Mouse (Mus musculus) kidney, adult 18-20 months (tissue): ENCODE data around the gene Mad2l1.
A peak's percentile ranks its signal among the peaks of the same experiment; 100 is the strongest.

Source experiments
- DNase-seq: peaks from one replicate; pipeline ENCODE4 v3.0.0; 2021

The Mad2l1 gene

DNA sequence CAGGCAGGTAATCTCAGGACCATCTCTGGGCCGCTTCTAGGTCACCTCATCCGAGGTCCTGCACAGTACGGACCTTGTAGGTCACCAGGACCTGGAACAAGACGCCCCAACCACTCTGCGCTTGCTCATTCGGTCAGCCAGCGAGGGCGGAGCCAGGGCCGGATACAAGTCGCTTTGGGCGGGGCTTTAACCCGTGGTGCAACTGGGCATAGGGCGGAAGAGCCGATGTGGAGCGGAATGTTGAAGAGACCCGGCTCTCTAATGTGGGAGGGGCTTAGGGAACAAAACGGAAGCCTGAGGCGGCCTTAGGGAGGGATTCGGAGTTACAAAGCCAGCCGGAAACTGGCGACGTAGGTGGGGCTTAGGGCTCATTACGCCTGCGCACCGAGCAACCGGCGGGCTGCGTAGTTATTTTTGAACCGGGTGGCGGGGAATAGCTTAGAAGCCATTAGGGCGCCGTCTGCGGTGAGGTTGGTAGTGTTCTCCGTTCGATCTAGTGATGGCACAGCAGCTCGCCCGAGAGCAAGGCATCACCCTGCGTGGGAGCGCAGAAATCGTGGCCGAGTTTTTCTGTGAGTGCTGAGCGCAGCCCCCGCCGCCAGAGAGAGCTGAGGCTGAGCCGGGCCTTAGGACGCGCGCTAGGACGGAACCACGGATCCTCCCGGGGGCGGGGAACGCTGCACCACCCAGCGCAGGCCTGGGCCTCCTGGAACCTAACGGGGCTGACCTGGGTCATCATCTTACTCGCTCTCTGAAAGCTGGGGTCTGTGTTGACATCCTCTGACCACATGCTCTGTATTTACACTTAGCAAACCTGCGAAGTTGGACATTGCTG is at the start of gene Mad2l1:
TSS of gene Mad2l1 (plus strand) at position 363 of the 835 bp plus-strand sequence.
- peak; percentile 97 for DNase-seq

DNA sequence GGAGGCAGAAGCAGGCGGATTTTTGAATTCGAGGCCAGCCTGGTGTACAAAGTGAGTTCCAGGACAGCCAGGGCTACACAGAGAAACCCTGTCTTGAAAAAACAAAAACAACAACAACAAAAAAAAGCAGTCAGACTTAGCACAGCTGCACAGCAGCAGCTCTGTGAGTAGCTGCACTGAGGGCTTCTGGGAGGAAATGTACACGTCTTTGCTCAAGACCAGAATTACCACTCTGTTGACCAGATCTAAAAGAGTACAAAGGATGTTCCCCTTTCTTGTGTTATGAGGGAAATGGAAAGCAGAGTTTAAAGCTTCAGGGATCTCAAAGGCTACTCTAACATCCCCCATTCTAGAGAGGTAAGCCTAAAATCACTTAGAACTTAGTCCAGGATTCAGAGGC is 41.5 kb upstream of the Mad2l1 start:
- DNase-seq = no peak

DNA sequence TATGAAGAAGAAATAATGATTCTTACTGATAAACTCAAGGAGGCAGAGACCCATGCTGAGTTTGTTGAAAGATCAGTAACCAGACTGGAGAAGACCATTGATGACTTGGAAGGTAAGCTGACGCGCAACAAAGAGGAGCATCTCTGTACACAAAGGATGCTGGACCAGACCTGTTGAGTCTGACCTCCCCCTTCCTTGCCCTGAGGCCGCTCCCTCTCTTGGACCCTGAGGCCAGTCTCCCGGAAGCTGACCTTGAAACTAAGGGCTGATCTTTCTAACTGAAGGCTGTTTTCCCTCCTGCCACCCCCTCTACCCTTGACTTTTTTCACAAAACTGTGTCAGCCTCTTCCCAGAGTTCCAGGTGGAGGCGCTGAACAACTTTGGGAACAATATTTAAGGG is 18.8 kb upstream of the Mad2l1 start:
- no peak for DNase-seq

DNA sequence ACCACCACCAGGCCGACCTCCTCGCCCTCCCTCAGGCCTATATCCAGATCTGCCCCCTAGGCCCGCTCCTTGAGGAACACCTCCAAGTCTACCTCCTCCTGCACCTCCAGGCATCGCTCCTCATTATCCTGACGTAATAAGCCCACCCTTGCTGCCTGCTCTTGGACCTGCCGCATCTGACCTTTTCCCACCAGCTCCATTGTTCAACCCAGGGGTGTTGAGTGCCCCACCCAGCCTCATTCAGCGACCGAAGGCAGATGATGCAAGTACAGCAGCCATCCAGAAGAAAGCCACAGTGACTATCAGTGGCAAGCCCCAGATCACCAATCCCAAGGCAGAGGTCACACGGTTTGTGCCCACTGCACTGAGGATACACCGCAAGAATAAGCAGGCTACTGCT is 6.8 kb upstream of the Mad2l1 start:
- DNase-seq = no peak

DNA sequence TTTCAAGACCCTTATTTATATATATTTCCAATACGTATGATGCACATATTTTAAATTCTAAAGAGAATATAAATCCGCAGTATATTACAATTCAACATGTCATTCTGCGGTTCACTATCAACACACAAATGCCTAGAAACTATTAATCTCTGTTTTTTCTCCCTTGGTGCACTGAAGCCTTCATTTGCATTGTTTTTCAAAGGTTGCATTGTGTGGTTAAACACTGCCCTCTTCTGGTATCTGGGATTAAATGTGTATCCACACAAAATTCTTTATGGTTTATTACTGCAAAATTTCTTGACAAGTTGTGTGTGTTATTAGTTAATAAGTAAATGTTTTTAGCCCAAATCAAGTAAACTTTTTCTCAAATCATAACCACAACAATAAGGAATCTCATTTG is 1.9 kb upstream of the Mad2l1 start:
- no peak for DNase-seq

DNA sequence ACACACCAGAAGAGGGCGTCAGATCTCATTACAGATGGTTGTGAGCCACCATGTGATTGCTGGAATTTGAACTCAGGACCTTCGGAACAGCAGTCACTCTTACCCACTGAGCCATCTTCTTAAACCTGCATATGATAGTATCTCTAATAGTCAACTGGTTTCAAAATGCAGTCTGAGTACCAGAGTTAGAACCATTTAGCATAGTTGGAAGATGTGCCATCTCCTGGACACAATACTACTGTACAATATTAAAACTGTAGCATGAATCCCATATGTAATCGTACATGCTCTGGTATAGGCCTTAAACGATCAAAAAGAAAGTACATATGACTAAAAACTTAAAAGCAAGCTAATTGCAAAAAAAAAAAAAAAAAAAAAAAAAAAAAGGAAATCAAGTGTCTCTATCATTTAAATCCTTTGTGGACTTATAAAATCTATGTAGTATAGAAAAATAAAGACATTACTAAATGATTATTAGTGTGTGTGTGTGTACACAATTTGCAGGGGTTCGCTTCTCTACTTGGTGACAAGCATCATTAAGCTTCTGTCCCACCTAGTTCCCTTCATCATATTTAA is 736 bp upstream of the Mad2l1 start:
- DNase-seq = no peak

DNA sequence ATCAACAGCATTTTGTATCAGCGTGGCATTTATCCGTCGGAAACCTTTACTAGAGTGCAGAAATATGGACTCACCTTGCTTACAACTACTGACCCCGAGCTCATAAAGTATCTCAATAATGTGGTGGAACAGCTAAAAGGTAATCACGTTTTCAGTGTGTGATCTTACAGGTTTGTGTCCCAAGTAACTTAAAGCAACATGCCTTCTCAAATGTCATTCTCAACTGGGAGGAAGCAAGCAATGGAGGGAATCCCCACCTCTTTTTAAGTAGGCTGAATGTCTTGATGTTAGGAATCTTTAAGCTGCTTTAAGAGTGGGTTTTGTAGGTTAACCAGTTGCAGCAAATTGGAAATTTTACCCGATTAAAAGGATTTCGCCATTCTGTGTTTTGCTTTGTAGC is 776 bp downstream of the Mad2l1 start:
- DNase-seq = no peak

DNA sequence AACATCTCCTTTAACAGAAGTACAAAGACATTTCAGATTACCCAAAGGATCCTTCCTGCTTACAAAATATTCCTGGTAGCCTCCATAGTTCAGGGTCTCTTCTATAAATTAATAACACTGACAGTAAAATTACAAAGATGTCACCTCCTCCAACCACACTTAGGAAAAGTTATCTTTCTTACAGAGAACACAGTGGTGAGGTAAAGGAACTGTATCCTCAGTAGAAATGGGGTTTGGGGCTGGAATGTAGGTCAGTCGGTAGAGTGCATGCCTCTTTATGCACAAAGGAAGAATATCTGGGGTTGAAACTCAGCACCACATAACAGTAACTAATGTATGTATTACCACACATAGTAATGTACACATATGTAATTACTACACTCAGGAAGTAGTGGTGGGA is 24.8 kb downstream of the Mad2l1 start, which contains the start of gene Vmn1r32:
TSS of gene Vmn1r32 (minus strand) at position 101 of the 400 bp plus-strand sequence.
- no peak for DNase-seq

DNA sequence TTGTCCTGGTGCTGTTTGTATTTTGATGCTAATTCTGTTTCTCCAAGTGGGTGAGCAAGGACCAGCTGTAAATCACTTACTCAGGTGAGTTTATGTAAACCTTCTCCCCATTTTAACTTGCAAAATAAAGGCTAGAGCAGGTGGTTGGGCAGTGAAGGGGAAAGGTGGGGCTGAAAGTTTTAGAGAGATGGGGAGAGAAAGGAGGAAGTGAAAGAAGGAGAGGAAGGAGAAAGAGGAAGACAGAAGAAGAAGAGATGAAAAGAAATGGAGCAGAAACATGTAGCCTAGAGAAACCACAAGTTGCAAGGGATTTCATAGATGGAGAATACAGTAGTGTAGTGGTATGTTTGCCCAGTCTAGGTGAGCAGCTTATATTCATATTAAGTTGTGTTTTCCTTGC is 60.6 kb downstream of the Mad2l1 start:
- no peak for DNase-seq
